Comparison of ENCODE assay signal across 13 mouse cellular contexts in the genomic region with DNA sequence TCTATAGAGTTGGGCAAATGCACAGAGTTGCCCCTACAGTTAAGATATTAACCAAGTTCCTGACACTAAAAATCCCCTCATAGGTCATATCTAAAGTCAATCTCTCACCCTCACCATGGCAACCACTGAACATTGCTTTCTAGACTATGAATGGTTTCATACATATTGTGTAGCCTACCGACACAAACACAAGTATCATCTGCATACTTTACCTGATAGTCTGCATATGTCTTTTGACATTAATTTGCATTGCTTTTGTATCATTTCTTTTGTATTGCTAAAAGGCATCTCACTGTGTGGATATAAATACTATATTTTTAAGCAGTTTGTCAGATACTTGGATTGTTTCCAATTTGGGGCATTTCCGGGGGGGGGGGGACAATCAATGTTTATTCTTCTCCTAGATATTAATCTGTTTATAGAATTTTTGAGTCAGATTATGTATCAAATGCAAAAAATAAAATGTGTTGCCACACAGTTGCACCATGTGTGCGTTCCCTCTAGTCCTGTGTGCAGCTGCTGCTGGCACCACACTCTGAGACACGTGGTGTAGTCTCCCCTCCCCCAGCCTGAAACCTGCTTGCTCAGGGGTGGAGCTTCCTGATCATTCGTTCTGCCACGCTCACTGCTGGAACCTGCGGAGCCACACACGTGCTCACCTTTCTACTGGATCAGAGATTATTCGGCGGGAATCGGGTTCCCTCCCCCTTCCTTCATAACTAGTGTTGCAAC.
A peak's percentile ranks its signal among the peaks of the same experiment; 100 is the strongest.
DNase-seq lines count a peak whose midpoint lies in the region; ATAC-seq and TF ChIP-seq lines count a peak whose summit lies in the region.
"Had no signal": no experiment of that assay in that cellular context is flagged by ENCODE, and none has a peak within 500 bp of the region (broad histone marks: within the 10 kb centered on the region; RNA-seq: fewer than 3 reads in every experiment).

No protein-coding gene starts in this region.

- no peaks in the 10 kb centered on the region for H3K27me3 ChIP-seq in forebrain, embryonic 13.5 days
- no peaks in the 10 kb centered on the region for H3K27me3 ChIP-seq in forebrain, embryonic 10.5 days (ENCODE audit: poor library complexity, severe bottlenecking)
- H3K27me3 ChIP-seq in lung, embryonic 14.5 days (ENCODE audit: insufficient read depth, low read length), result no peaks in the 10 kb centered on the region
- H3K27me3 ChIP-seq: kidney, embryonic 15.5 days; midbrain, embryonic 15.5 days had no signal

- H3K9ac ChIP-seq in forebrain, embryonic 13.5 days, result no peak overlapping the region
- no peak overlapping the region for H3K9ac ChIP-seq in lung, embryonic 14.5 days
- H3K9ac ChIP-seq: kidney, embryonic 15.5 days; midbrain, embryonic 15.5 days had no signal

- H3K36me3 ChIP-seq in forebrain, embryonic 13.5 days (ENCODE audit: poor library complexity, severe bottlenecking), result no peaks in the 10 kb centered on the region
- no peaks in the 10 kb centered on the region for H3K36me3 ChIP-seq in forebrain, embryonic 10.5 days (replicated peaks)
- no peaks in the 10 kb centered on the region for H3K36me3 ChIP-seq in lung, embryonic 14.5 days (ENCODE audit: insufficient read depth)
- H3K36me3 ChIP-seq: kidney, embryonic 15.5 days; midbrain, embryonic 15.5 days had no signal

- no peak for DNase-seq in forebrain, embryonic 10.5 days (ENCODE audit: extremely low spot score, low spot score)
- peak; percentile 27 for DNase-seq in lung, embryonic 14.5 days
- no peak for DNase-seq in lung, postnatal 14 days
- DNase-seq in urinary bladder, postnatal 25 days (ENCODE audit: low spot score), result peak; percentile 11
- no peak for DNase-seq in urinary bladder, adult 2 months (ENCODE audit: low spot score)
- DNase-seq in urinary bladder, postnatal 36 days (ENCODE audit: low spot score in 2 of 2), result peak; percentile 11 to 21
- DNase-seq in thymus, postnatal 25 days, result no peak
- DNase-seq: adrenal gland, postnatal 36 days; cerebellum, adult 8-10 months had no signal

- H3K4me1 ChIP-seq in forebrain, embryonic 13.5 days, result peaks cover 5% of the 10 kb centered on the region
- H3K4me1 ChIP-seq in forebrain, embryonic 10.5 days, result peaks cover 13% of the 10 kb centered on the region
- H3K4me1 ChIP-seq in lung, embryonic 14.5 days (ENCODE audit: insufficient read depth), result no peaks in the 10 kb centered on the region
- H3K4me1 ChIP-seq: kidney, embryonic 15.5 days had no signal

- WGBS in forebrain, embryonic 13.5 days, result 67% methylated on average over 11 of the region's 11 CpGs
- WGBS in forebrain, embryonic 10.5 days, result 84% methylated on average over 11 of the region's 11 CpGs
- 59% methylated on average over 11 of the region's 11 CpGs for WGBS in lung, embryonic 14.5 days

- no peak for TF ChIP-seq CTCF in lung, embryonic 14.5 days (IDR thresholded peaks at IDR 0.05; ENCODE audit: low read depth)

- no peak overlapping the region for H3K4me3 ChIP-seq in forebrain, embryonic 13.5 days
- no peak overlapping the region for H3K4me3 ChIP-seq in forebrain, embryonic 10.5 days
- no peak overlapping the region for H3K4me3 ChIP-seq in lung, embryonic 14.5 days (ENCODE audit: low read depth, low read length)
- H3K4me3 ChIP-seq: kidney, embryonic 15.5 days; midbrain, embryonic 15.5 days had no signal

- H3K9me3 ChIP-seq in forebrain, embryonic 13.5 days (replicated peaks), result no peaks in the 10 kb centered on the region
- H3K9me3 ChIP-seq in forebrain, embryonic 10.5 days, result peaks cover 6% of the 10 kb centered on the region; the same call in 1 of the 2 replicates
- H3K9me3 ChIP-seq in lung, embryonic 14.5 days (ENCODE audit: low read depth, low read length), result no peaks in the 10 kb centered on the region
- H3K9me3 ChIP-seq: kidney, embryonic 15.5 days; midbrain, embryonic 15.5 days had no signal

- no peak overlapping the region for H3K4me2 ChIP-seq in forebrain, embryonic 13.5 days
- no peak overlapping the region for H3K4me2 ChIP-seq in lung, embryonic 14.5 days
- H3K4me2 ChIP-seq: heart, embryonic 11.5 days; kidney, embryonic 15.5 days; midbrain, embryonic 15.5 days had no signal

- no peak overlapping the region for H3K27ac ChIP-seq in forebrain, embryonic 13.5 days
- H3K27ac ChIP-seq in forebrain, embryonic 10.5 days, result no peak overlapping the region
- H3K27ac ChIP-seq in lung, embryonic 14.5 days (ENCODE audit: low read depth), result no peak overlapping the region
- H3K27ac ChIP-seq: kidney, embryonic 15.5 days; midbrain, embryonic 15.5 days had no signal

- peak; percentile 86 for ATAC-seq in forebrain, embryonic 13.5 days
- no peak; the same call in 1 of the 2 replicates for ATAC-seq in lung, embryonic 14.5 days (ENCODE audit: insufficient read depth)
- ATAC-seq: midbrain, embryonic 15.5 days had no signal

Comparison
In these comparisons a context has a peak if more than half of its experiments do, and no peak if none do; other contexts are left out.
1. DNase-seq: peak in lung, embryonic 14.5 days (single experiment), urinary bladder, postnatal 25 days (single experiment) and urinary bladder, postnatal 36 days (2 of 2); none in forebrain, embryonic 10.5 days (single experiment), lung, postnatal 14 days (single experiment), urinary bladder, adult 2 months (single experiment) and thymus, postnatal 25 days (single experiment).